23 mouse cellular contexts compared by ENCODE assay signal in the genomic region with DNA sequence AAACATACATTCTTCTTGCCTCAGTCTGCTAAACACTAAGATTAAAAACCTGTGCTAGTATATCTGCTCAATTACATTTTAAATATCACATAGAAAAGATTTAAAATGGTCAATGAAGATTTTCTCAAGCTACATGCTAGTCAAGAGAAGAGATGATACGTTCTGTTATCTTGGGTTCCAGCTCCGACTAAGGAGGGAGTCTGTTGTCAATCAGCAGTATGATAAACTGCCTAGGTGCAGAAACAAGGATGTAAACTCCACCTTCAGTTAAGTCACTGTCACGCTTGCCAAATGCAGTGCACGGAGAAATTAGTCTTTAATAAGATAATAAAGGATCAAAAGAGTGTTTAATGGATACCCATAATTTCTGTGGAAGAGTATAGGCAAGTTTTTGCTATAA.
DNase-seq lines count a peak whose midpoint lies in the region; ATAC-seq and TF ChIP-seq lines count a peak whose summit lies in the region.
"Had no signal": no experiment of that assay in that cellular context is flagged by ENCODE, and none has a peak within 500 bp of the region (broad histone marks: within the 10 kb centered on the region; RNA-seq: fewer than 3 reads in every experiment).

No protein-coding gene starts in this region.

- TF ChIP-seq EP300 in MEL (IDR thresholded peaks at IDR 0.05; ENCODE audit: low read depth in 1 of 2, low read length in 2 of 2) = peak; percentile 60 to 67; a peak in 3 of 4 replicates

- H3K27ac ChIP-seq in MEL (ENCODE audit: control insufficient read depth, low read depth, low read length) = no peak overlapping the region
- H3K27ac ChIP-seq: embryonic facial prominence, embryonic 10.5 days; embryonic facial prominence, embryonic 12.5 days; forebrain, embryonic 13.5 days; forebrain, embryonic 15.5 days had no signal

- H3K4me3 ChIP-seq in MEL (ENCODE audit: control insufficient read depth in 1 of 2, insufficient read depth in 1 of 2, low read depth in 2 of 2, low read length in 2 of 2) = no peak overlapping the region
- H3K4me3 ChIP-seq: embryonic facial prominence, embryonic 10.5 days; embryonic facial prominence, embryonic 12.5 days; forebrain, embryonic 13.5 days; forebrain, embryonic 15.5 days had no signal

- peaks cover 10 to 11% of the 10 kb centered on the region in 2 experiments for H3K36me3 ChIP-seq in MEL (ENCODE audit: control insufficient read depth in 1 of 2, insufficient read depth in 2 of 2, low read length in 2 of 2)

- H3K9ac ChIP-seq in MEL (ENCODE audit: control insufficient read depth, low read depth, low read length, poor library complexity, severe bottlenecking) = no peak overlapping the region
- H3K9ac ChIP-seq: embryonic facial prominence, embryonic 12.5 days; forebrain, embryonic 13.5 days; forebrain, embryonic 15.5 days; forebrain, postnatal 0 days had no signal

- no peaks in the 10 kb centered on the region for H3K9me3 ChIP-seq in MEL (replicated peaks; ENCODE audit: insufficient read depth, low read length)
- H3K9me3 ChIP-seq: embryonic facial prominence, embryonic 10.5 days; embryonic facial prominence, embryonic 12.5 days; forebrain, embryonic 13.5 days; forebrain, embryonic 15.5 days; G1E had no signal

- DNase-seq in heart, adult 11 months = peak; percentile 21
- DNase-seq in heart, postnatal 14 days = no peak
- peak; percentile 49 for DNase-seq in MEL (ENCODE audit: low read depth, low spot score)
- DNase-seq in right cerebral cortex, adult 2 months (ENCODE audit: low spot score in 2 of 2) = no peak
- no peak for DNase-seq in frontal cortex, postnatal 36 days (ENCODE audit: low spot score in 2 of 2)
- DNase-seq: adrenal gland, adult 2 months; adrenal gland, postnatal 10 days; adrenal gland, postnatal 25 days; B cell, adult 2 months; cerebellum, adult 11-12 months; cerebellum, adult 2 months; cerebellum, adult 9-10 months; cerebellum, postnatal 10 days; cerebellum, postnatal 25 days; forebrain, postnatal 0 days had no signal

- TF ChIP-seq CTCF in MEL (IDR thresholded peaks at IDR 0.05 in 2 of 3, conservative IDR thresholded peaks at IDR 0.05 in 1 of 3; ENCODE audit: control insufficient read depth in 1 of 3, insufficient read depth in 1 of 3, low read depth in 2 of 3, low read length in 3 of 3, poor library complexity in 1 of 3, severe bottlenecking in 1 of 3) = no peak

- peak; percentile 54 for ATAC-seq in megakaryocyte progenitor cell, adult 5-6 weeks (replicated peaks; ENCODE audit: poor library complexity)
- ATAC-seq: CD4-positive, CD25-positive, alpha-beta regulatory T cell, adult 4 months; forebrain, embryonic 13.5 days; forebrain, embryonic 15.5 days; forebrain, postnatal 0 days had no signal

- peaks cover 0 to 9% of the 10 kb centered on the region in 2 experiments; a peak in 2 of 4 replicates for H3K4me1 ChIP-seq in MEL (ENCODE audit: control insufficient read depth in 1 of 2, insufficient read depth in 2 of 2, low read length in 2 of 2)
- H3K4me1 ChIP-seq: embryonic facial prominence, embryonic 10.5 days; embryonic facial prominence, embryonic 12.5 days; forebrain, embryonic 13.5 days; forebrain, embryonic 15.5 days had no signal

- H3K27me3 ChIP-seq in MEL (ENCODE audit: control insufficient read depth in 1 of 2, insufficient read depth in 2 of 2, low read length in 2 of 2) = no peaks in the 10 kb centered on the region
- H3K27me3 ChIP-seq: CH12.LX; embryonic facial prominence, embryonic 12.5 days; forebrain, embryonic 13.5 days; forebrain, embryonic 15.5 days had no signal

- no peak for TF ChIP-seq POLR2A in MEL (IDR thresholded peaks at IDR 0.05; ENCODE audit: control insufficient read depth in 1 of 2, insufficient read depth in 1 of 2, low read depth in 1 of 2, low read length in 2 of 2, poor library complexity in 1 of 2)

- TF ChIP-seq RAD21 in MEL (IDR thresholded peaks at IDR 0.05; ENCODE audit: low read depth, low read length) = no peak

- no peaks in the 10 kb centered on the region; the same call in 1 of the 2 replicates for H3K79me2 ChIP-seq in MEL (ENCODE audit: control insufficient read depth, insufficient read depth, low read length, poor library complexity)

- intact Hi-C loops in heart, postnatal 14 days (cut with DNase I) = loop anchor here (10.0 kb wide), 1 partner anchor 176 kb away; a partner anchor contains a TSS

TF ChIP-seq in MEL, 35 proteins besides CTCF, POLR2A, EP300 and RAD21:
- TF ChIP-seq UBTF (IDR thresholded peaks at IDR 0.05; ENCODE audit: borderline replicate concordance, insufficient read depth, low read depth, low read length) (no peak), RCOR1 (IDR thresholded peaks at IDR 0.05; ENCODE audit: low read depth, low read length) (peak; percentile 51), ZKSCAN1 (IDR thresholded peaks at IDR 0.05; ENCODE audit: low read depth, low read length) (no peak), CHD2 (IDR thresholded peaks at IDR 0.05; ENCODE audit: low read length) (no peak), MAX (IDR thresholded peaks at IDR 0.05; ENCODE audit: low read length) (0 out of 2 replicates have a peak, but pooled peaks have one; percentile 18), MAFK (IDR thresholded peaks at IDR 0.05; ENCODE audit: borderline replicate concordance, low read depth, low read length) (no peak), TBP (IDR thresholded peaks at IDR 0.05; ENCODE audit: low read depth, low read length) (no peak), JUND (IDR thresholded peaks at IDR 0.05; ENCODE audit: low read depth, low read length) (no peak), GATA1 (IDR thresholded peaks at IDR 0.05; ENCODE audit: low read depth, low read length) (peak; percentile 65), TCF12 (IDR thresholded peaks at IDR 0.05; ENCODE audit: low read depth, low read length) (peak; percentile 49; the same call in 1 of the 2 replicates)

Comparison
In these comparisons a context has a peak if more than half of its experiments do, and no peak if none do; other contexts are left out.
1. DNase-seq: peak in heart, adult 11 months (single experiment) and MEL (single experiment); none in heart, postnatal 14 days (0 of 2), right cerebral cortex, adult 2 months (0 of 2) and frontal cortex, postnatal 36 days (0 of 2).